Mouse (Mus musculus): ENCODE measurements around the gene Ap3m1. TPM values are rescaled to one million over a fixed set of nuclear protein-coding genes. Genes with fewer than 3 reads are reported as not detected.

The Ap3m1 gene
- total RNA-seq, 2 experiments from 2014 or later, result 48.1 to 48.8 TPM

- no peak for DNase-seq
Measured at GRCm38 (mm10) chr14:21017871-21018270, 34.4 kb downstream of the Ap3m1 start.

DNA sequence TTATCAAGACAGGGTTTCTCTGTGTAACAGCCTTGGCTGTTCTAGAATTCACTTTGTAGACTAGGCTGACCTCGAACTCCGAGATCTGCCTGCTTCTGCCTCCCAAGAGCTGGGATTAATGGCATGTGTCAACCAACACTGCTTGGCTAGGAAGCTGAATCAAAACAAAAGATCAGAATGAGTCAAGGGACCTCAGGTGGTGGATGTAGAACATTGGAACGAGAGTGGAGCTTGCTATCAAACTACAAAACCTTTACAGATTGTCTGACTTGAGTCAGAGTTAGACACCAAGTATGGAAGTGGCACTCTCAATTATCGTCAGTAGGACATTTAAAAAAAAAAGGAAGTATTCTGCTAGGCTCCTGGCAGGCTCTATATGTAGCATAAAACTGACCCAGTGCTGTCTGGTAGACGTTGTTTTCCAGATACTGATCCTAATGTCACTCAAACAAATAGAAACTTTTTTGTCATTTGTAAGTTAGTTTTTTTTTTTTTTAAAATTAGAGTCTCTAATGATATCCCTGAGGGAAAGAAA is 38.4 kb downstream of the Ap3m1 start:
- DNase-seq, result no peak

DNA sequence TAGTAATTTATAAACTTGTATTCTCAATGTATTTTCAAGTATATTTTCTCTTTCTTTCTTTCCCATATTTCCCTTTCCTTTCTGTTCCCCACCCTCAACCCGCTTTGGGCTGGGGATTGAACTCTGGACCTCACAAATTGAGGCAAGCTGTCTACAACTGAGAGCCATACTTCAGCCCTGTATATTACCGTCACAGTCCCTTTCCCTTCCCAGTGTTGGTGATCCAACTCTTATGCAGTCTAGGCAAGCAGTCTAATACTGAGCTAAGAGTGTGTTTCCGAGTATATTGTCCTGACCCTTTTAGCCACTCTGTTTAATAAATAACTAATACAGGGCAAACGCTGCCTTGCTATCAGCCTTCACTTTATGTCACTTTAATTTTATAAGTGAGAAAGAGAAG is 52.7 kb downstream of the Ap3m1 start:
- DNase-seq, result no peak

- no peak for DNase-seq
Measured at GRCm38 (mm10) chr14:20997548-20997947, 54.8 kb downstream of the Ap3m1 start.

DNA sequence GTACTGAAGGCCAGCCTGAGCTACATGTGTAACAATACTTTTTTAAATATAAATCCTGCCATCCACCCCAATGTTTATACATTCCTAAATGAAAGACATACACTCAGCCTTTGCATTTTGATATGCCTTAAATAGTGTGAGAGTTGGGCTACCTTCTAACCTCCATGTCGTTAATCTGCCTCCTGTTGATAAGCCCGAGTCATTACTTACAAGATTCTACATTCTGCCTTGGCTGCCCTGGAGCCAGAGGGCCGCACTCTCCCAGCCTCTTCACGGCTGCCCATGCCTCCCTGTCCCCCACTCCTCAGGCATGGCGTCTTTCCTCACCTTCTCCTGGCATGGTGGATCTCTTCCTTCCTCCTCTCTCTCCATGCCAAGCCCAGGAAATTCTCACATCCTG is 55.9 kb downstream of the Ap3m1 start:
- DNase-seq, result peak in 1 of 2 experiments; percentile 13

DNA sequence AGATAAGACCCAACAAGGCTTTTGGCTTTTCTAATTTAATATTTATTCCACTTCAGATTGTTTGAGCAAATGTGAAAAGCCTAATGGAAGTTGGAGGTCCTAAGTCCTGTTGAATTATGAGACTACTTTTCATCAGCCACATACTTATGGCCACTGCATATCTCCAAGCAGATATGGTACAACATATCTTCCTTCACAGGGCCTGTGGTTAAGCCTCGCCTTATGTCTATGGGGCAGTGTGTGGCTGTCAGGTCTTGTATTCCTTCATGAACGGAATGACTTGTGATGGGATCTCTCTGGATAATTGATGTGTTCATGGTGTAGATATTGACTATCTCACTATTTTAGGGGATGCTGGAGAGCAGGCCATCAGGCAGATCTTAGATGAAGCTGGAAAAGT is 56.8 kb downstream of the Ap3m1 start:
- no peak for DNase-seq

DNA sequence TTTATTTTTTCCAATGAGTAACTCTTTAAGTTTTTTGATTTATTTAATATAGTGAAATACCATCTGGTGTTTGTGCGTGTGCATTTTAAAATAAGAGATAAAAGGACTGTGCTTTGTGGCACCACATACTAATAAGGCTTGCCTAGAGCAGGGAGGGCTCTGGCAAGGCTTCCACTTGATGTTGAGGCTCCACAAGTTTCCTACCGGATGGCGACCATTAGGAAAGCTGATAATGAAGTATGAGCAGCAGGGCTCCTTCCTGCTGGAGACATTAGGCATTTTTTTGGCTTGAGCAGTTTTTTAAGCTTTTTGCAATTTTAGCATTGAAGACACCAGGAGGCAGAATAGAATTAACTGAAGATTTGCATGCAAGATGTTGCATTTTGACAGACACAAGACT is 57.8 kb downstream of the Ap3m1 start:
- DNase-seq, result no peak

DNA sequence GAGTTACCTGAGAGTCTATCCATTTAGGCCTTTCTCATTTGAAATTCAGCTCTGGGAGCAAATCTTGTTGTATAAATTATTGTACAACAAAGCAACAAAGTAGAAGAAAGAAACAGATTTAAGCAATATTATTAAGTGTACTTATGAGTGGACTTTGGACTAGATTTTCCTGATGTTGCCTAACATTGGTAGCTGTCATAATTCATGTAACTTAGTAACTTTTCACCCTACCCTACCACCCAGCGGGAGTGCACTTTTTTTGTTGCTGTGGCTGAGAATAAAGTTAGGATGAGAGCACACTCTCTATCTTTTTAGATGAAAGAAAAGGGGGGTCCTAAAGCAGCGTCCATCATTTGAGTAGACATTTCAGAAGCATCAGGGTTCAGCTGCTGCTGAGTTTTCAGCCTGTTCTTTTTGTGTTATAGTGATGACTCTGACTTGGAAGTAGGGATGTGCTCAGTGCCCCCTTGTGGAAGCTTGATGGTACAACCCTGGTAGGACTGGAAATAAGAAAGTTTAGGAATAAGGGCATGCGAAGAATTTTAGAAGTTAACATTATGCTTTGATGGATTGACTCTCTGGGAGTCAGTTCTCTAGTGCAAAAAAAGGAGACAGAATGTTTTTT is 59.1 kb downstream of the Ap3m1 start:
- peak; percentile 60 to 65 for DNase-seq

- DNase-seq, result no peak
Measured at GRCm38 (mm10) chr14:20991492-20991891, 60.8 kb downstream of the Ap3m1 start.

DNA sequence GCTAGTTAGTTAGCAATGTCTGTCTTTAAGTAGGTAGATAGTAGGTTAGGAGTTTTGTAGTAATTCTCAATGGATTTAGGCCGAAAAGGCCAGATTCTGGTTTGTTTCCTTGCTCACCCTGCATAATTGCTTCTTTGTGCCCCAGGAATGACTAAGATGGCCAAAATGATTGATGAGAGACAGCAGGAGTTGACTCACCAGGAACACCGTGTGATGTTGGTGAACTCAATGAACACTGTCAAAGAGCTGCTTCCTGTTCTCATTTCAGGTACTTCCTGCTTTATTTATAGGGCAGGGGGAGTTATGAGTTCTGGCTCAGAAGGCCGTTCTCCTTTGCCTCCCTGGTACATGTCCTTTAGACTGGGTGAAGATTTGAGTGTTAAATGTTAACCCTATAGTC is 66.8 kb downstream of the Ap3m1 start:
- DNase-seq, result no peak

DNA sequence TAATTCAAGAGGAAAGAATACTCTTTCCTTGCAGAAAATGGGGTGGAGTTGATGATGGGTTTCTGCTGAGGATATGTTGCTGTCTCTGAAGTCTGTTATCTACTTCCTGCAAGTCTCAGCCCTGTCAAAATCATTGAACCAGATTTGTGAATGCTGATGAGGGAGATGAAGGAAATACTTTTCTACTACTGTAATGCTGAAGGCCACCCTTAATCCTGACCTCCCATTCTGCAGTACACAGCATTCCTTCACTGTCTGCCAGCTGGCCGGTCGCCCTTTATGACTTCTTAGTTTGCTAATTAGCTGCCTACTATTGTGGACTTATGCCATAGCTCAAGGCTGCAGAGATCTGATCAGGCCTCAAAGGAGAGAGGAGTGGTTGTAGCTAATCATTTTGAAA is 68.5 kb downstream of the Ap3m1 start:
- peak; percentile 83 to 87 for DNase-seq

Other genes with a start within 250 kb of the Ap3m1 start
- gene Plau, start 215.8 kb downstream of the Ap3m1 start, total RNA-seq (2021), result 1 to 10 TPM; 3.8 to 4.0 TPM
- 100 to 1,000 TPM; 105 to 116 TPM for gene Vcl, start 123.1 kb downstream of the Ap3m1 start, total RNA-seq (2021)
- 100 to 1,000 TPM; 228 to 242 TPM for gene Adk, start 66 bp upstream of the Ap3m1 start, total RNA-seq (2021)

Measured in heart, adult 18-20 months (tissue).